Mouse (Mus musculus) ovary, postnatal 14 days (tissue): Measurements from ENCODE around the gene Pon3.
"Not testable (repeated sequence)": the region's sequence is repeated elsewhere in the genome, so short reads cannot be mapped to it uniquely, and the experiment has no call there.

ENCODE experiments used
- DNase-seq: peaks from one replicate; pipeline ENCODE4 v3.0.0; 2022; ENCODE audit warnings: low spot score

Gene Pon3

DNA sequence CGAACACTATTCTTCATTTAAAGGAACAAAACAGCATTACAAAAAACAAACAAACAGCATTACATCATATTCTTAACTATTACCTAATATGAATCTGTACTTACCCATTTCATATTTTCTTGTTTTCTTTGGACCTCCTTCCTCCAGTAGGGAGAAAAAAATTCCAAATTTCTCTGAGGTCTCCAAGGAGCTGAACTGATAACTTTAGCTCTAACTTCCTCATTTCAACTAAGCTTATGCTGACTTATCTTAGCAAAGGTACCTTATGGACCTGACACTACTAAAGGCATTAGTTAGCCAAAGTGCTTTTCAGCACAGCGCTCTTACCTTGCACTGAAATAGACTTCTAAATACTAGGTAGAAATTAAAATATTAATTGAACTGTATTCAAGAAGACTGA is 1.2 kb downstream of the Pon3 start:
- no peak for DNase-seq

GRCm38 (mm10) chr6:5245926-5246325 is 10.2 kb downstream of the Pon3 start:
- DNase-seq, result no peak

GRCm38 (mm10) chr6:5238799-5239198 is 17.3 kb downstream of the Pon3 start:
- no peak for DNase-seq

GRCm38 (mm10) chr6:5237510-5237909 is 18.6 kb downstream of the Pon3 start:
- DNase-seq, result no peak

GRCm38 (mm10) chr6:5236843-5237371 is 19.2 kb downstream of the Pon3 start:
- DNase-seq, result no peak

DNA sequence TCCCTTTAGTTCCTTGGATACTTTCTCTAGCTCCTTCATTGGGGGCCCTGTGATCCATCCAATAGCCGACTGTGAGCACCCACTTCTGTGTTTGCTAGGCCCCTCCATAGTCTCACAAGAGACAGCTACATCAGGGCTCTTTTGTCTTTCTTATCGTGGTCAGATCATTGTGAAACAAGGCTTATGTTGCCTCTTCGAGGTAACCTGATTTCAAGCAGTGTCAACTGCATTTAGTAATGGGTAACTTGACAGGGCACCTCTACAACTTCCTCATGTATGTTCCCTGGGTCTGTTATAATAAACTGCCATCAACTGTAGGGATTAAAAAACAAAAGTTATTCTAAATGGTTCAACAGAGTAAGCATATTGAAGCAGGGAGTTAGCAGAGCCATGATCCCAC is 21.5 kb downstream of the Pon3 start:
- DNase-seq, result no peak

DNA sequence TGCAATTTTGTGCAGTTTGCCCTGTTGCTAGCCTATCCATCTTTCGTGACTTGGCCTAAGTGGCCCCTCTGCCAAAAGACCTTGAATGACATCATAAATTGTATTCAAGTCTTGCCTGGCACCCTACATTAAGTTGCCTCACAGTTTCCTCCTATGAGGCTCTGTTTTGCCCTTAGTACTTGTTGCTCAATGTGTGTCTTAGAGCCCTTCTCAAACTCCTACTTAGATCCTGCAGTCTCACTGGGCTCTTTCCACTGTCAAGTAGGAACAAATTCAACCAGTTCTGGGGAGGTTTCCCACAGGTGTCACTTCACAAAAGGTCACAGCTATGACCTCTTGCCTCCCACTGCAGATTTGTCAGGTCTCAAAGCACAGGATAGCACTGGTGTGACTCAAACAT is 22.3 kb downstream of the Pon3 start:
- DNase-seq, result no peak

- DNase-seq, result no peak
Observed at GRCm38 (mm10) chr6:5232022-5232421, 24.1 kb downstream of the Pon3 start.

DNA sequence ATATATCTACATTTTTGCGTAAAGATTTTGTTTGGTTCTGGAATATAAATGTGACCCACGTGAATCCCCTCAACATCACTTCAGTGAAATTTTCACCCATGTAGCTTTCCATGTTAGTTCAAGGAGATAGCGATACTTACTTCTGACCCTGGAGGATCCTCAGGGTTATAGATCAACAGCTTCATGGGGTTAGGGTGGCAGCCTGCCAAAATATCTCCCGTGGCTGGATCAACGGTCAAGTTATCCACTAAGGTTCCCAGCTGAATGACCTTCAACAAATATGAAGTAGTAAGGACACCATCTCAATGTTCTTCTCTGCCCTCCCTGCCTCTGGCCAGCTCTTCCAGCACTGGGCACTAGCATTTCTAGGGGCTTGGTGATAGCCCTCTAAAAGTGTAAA is 25.8 kb downstream of the Pon3 start:
- no peak for DNase-seq

- not testable (repeated sequence) for DNase-seq
Observed at GRCm38 (mm10) chr6:5223551-5223950, 32.5 kb downstream of the Pon3 start.

GRCm38 (mm10) chr6:5222080-5222479 is 34.0 kb downstream of the Pon3 start:
- no peak for DNase-seq

DNA sequence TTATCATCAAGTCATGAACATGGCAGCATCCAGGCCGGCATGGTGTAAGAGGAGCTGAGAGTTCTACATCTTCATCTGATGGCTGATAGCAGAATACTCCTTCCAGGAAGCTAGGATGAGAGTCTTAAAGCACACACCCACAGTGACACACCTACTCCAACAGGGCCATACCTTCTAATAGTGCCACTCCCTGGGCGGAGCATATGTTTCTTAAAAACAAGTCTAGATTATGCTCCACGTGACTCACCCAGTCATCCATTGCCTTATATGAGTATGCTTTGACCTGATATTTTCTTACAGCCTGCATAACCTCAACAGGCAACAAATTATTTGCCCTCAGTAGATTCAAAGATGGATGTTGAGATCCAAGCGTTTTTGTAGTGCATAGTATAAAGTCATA is 37.9 kb downstream of the Pon3 start:
- DNase-seq, result no peak

DNA sequence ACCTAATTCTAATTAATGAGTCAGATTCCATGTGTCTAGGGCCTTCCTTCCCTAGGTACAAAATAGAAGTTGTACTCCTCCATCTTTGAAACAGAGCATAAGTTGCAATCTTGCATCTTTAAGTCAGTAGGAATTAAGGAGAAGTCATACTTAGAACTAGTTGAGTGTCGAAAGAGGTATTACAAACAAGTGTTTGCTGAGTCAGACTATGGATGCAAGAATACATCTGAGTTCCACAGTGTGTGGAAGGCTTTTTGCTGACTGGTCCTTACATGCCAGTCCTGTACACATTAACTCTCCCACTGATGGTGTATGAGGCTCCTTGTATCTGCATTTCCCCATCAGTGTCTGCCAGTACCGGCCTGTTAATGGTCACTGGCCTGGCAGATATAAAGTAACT is 48.3 kb downstream of the Pon3 start:
- no peak for DNase-seq

DNA sequence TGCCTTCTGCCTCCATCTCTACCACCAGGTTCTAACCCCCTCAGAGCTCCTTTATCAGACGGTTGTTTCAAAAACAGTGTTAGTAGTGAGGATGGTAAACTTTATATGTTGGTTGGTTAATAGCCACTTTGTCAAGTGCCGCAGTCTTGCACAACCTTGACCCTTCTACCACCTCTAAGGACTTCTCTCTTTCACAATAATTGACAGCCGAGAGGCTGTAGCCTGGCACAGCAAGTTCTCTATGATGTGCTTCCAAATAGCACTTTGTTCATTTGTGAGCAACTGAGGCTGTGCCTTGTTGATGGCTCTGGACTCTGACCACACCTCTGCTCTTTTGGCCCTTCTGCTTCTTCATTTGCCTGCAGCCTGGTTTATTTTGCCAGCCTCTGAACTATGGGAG is 56.2 kb downstream of the Pon3 start:
- no peak for DNase-seq

GRCm38 (mm10) chr6:5199376-5199905 is 56.6 kb downstream of the Pon3 start:
- DNase-seq, result no peak

DNA sequence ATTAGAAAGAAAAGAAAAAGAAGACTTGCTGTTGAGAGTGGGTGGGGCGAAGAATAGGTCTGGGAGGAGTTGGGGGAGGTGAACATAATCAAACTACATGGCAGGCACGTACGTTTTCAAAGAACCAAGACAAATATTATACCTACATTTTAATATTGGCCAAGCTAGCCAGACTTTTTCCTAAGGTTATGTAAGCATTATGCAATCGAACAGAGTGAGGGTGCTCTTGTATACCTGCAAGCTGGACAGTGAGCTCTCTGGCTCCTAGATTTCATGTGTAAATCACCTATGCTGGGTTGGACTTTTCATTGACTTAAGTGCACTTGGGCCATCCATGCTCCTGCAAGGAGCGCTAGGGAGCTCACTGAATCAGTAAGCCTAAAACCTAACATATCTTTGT is 57.5 kb downstream of the Pon3 start:
- DNase-seq, result no peak

- no peak for DNase-seq
Observed at GRCm38 (mm10) chr6:5193693-5194092, 62.4 kb downstream of the Pon3 start, which contains the start of gene Pon1. TSS of gene Pon1 (minus strand) at chr6:5193946.

GRCm38 (mm10) chr6:5190761-5191160 is 65.3 kb downstream of the Pon3 start:
- no peak for DNase-seq

GRCm38 (mm10) chr6:5189507-5189906 is 66.6 kb downstream of the Pon3 start:
- no peak for DNase-seq

- no peak for DNase-seq
Observed at GRCm38 (mm10) chr6:5188938-5189337, 67.1 kb downstream of the Pon3 start.

DNA sequence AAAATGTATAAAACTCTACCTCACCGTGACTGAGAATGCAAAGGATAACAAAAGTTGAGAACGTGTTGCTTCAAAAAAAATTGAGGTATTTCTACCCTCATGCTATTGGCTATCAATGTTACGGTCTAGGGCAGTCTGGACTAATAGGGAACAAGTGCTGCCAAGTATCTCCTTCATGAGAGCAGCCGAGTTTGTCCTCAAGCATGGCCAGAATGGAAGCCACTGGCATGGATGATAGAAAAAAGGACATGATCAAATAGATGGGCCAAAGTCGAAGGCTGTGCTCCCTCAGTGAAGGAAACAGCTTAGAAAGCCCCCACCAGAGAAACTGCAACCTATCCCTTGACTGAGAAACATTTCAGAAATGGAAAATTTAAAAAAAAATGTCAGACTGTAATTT is 68.0 kb downstream of the Pon3 start:
- DNase-seq, result no peak

DNA sequence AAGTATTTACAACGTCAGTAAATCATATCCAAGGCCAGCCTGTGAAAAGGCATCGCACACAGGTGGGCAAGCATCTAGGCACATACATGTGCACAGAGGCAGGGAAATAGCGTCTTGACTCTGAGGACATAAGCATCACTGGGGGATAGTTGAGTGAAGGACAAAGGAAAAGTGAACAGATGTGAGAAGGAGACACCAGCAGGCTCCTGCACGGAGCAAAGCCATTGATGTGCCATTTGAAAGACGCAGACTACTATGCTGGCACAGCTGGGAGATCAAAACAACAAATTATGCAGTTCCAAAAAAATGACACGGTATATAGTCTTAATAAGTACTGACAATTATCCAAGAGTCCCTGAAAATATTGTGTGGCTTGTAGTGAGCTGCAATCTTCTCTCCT is 68.5 kb downstream of the Pon3 start:
- DNase-seq, result no peak

- no peak for DNase-seq
Observed at GRCm38 (mm10) chr6:5186229-5186950, 69.7 kb downstream of the Pon3 start.

GRCm38 (mm10) chr6:5180645-5181044 is 75.4 kb downstream of the Pon3 start:
- DNase-seq, result no peak
